Mouse (Mus musculus) monocyte, adult 2 months (primary cell): Measurements from ENCODE around the gene Nmur1.

Experiments used
- DNase-seq, 2 experiments: peaks; one replicate each; pipeline ENCODE4 v3.0.0; 2022; ENCODE audit warnings: low spot score in 2 of 2, low read depth in 1 of 2

Gene Nmur1

DNA sequence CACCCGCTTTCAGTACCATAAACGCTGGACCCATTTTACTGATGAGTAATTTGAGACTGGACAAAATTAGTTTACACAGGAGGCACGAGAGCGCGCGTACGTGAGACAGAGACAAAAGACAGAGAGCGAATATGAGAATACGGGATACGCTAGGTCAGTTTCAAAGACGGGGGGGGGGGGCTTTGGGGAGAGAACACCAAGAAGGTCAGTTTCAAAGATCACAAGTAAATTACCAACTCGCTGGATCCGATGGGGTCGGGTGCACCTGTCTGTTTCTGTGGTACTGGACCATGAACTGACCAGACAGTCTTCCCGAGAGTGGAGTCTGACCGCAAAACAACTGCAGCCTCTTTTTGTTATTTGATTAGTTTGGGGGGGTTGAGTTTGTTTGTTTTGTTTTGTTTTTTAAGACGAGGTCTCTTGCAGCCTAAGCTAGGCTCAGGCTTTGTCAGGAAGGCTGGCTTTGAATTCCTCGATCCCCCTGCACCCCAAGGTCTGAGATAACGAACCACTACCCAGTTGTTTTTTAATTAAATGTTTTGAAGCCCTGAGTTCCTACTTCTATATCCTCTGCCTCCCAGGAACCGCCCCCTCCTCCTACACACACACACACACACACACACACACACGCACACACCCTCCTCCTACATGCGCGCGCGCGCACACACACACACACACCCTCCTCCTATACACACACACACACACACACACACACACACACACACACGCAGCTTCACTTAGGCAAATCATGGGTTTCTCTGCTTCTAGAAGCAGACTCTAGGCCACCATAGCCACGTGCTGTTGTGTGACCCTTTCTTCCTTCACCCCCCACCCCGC lies 15.1 kb upstream of the Nmur1 start:
- peak in 1 of 2 experiments; percentile 41 for DNase-seq

DNA sequence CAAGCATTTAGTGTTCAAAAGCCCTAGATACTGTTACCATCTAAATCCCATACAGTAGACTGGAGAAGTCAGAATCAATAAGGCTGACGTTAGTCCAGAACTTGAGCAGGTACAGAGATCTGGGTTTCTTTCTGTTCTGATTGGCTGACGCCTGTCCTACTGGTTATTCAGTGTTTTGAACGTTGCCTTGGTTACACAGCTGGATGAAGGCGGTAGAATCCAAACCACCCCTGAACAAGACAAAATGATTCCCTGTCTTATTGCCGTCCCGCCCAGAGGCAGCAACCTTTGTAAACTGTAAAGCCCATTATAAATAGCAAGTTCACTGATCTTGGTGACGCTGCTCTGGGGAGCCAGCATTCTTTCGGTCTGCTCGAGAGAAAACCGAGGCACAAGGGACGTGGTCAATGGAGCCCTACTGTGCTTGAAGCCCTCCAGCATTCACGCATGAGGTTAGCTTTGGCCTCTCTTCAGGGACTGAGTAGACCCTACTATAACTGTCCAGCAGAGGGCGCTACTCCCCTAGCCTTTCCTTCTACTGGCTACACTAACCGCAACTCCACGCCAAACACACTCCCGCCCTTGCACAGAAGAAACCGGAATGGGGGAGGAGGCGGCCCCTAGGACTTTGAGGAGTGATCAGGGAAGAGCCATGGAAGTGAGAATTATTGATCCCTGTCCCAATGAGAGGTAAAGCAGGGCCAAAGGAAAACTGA lies 14.3 kb upstream of the Nmur1 start:
- DNase-seq: peak; percentile 79 to 82

- DNase-seq: no peak
Measured at GRCm38 (mm10) chr1:86439487-86440170, 13.6 kb upstream of the Nmur1 start.

- no peak for DNase-seq
Measured at GRCm38 (mm10) chr1:86438501-86438900, 12.5 kb upstream of the Nmur1 start.

DNA sequence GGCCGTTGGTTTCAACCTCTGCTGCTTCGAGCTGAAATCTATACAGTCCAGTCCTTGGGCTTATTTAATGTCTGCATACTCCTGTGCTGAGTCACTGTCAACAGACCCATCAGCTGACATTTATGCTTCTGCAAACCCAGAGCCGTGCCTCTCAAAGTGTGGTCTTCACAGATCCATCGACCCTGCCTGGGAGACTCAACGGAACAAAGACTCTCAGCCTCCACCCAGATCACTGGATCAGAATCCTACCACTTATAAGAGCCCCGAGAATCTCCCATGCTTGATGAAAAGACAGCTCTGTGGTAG lies 11.9 kb upstream of the Nmur1 start:
- no peak for DNase-seq

DNA sequence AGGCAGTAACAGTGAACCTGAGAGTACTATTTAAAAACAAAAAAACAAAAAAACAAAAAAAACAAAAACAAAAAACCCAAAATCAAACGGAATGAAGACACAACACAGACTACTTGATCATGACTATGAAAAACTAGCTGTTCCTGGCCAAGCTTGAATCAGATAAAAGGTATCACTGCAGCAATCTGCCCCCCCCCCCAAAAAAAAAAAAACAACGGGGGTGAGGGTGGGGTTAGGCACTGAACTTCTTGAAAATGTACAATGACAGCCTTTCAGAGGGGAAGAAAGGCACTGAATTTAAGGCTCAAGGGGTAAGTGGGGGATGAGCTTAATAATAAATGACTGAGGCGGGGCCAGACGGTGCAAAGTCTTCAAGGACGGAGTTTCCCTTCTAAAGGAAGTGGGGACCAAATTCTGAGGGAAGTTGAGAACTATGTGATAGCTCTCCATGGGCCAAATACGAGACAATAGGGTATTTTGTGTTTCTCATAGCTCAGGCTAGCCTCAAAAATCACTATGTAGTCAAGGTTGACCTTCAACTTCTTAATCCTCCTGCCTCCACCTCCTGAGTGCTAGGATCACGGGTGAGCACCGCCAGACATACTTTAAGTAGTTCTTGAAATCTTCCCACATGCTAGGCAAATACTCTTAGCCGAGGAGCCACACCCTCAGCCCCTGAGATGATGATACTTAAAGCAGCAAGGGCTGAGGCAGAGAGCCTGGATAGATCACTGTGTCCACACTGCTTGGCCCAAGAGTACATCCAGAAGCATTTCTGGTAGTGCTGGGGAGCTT lies 11.4 kb upstream of the Nmur1 start:
- no peak for DNase-seq

DNA sequence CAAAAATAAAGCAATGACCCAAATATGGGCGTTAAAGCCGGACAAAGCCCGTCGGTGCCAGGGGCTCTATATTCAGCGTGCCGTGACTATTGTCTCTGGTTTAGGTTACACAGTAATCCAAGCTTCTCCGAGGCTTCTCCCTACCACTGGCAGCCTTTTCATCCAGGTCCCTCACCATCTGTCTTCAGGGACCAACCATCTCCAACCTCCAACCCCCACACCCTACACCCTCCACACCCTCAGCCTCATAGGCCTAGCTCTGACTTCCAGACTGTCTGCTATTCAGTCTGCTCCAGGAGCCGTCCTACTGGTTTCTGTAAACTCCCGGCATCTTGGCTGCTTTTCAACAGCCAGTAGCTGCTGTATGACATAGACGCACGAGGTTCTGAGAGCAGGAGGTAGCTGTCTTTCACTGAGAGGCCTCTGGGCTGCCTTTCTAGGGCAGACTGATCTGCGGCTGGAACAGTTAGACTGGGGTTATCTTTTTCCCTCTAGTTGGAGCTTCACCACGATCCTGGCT lies 9.3 kb upstream of the Nmur1 start:
- DNase-seq: no peak

- DNase-seq: peak; percentile 97 to 99
Measured at GRCm38 (mm10) chr1:86434439-86435201, 8.6 kb upstream of the Nmur1 start.

DNA sequence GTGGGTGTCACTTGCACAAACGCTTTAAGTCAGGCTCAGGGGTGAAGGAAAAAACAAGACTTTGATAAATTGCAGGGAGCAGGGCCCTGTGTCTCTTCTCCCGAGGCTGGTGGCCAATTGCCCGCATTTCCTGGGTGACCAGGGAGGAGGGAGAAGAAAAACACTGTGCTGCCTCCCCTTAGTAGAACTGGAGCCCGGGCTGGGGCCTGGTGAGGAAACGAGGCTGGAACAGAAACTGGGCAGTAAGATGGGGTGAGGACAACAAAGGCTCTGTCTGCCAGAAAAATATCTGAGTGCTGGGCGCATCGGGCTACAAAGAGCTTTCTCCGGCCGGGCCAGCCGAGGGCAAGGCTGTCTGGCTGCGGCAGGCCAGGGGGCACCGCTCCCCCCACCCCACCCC lies 8.0 kb upstream of the Nmur1 start:
- DNase-seq: no peak

DNA sequence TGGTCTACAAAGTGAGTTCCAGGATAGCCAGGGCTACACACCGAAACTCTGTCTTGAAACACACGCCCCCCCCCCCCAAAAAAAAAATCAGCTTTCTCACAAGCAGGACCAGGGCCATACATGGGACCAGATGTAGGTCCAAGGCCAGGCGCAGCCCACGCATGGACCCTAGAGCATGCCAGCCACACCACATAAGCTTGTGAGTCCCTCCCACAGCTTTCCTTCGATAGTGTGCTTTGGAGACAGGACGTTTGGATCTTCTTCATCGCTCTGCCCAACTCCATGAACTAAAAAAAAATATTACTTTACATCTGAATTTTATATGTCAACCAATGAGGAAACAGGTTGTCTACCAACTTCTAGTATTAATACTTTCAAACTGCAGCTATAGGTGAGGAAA lies 7.3 kb upstream of the Nmur1 start:
- no peak for DNase-seq

DNA sequence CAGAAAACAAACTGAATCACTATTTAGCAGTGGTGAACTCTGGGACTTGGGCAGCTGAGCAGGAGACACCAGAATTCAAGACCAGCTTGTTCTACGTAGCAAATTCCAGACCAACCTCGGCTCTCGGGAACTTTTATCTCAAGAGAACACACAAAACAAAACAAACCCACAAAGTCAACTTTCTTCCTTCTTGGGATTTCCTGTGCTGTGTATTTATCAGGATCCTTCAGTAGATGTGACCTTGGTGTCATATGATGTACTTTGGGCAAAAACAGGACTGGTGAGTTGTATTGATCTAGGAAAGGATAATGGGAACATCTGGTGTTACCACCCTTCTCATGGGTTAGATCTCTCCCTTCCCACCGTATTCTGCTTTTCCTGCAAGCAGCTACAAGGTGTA lies 6.8 kb upstream of the Nmur1 start:
- DNase-seq: no peak

DNA sequence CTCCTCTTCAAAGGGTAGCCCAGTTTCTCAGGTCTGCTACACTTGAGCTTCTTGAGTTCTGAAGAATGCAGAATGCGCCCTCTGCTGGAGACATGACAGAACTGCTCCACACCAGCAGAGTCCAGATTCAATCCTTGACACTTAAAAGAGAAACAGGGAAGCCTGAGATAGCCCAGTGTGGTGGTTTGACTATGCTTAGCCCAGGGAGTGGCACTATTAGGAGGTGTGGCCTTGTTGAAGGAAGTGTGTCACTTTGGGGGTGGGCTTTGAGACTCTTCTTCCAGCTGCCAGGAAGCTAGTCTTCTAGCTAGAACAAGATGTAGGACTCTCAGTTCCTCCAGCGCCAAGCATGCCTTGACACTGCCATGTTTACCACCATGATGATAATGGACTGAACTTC lies 4.0 kb upstream of the Nmur1 start:
- DNase-seq: peak; percentile 75 to 77

- no peak for DNase-seq
Measured at GRCm38 (mm10) chr1:86424835-86425547, 1.0 kb downstream of the Nmur1 start.

DNA sequence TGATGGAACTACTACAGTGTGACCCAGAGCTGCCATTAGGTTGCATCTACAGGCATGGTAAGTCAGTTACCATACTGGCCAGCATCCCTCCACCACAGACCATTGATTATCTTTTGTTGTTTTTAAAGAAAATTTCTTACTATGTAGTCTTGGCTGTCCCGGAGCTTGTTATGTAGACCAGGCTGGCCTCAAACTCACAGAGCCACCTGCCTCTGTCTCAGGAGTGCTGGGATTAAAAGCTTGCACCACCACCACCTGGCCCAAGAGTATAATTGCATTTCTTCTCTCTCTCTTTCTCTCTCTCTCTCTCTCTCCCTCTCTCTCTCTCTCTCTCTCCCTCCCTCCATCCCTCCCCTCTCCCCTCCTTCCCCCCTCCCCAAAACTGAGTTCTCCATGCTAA lies 1.7 kb downstream of the Nmur1 start:
- DNase-seq: no peak

DNA sequence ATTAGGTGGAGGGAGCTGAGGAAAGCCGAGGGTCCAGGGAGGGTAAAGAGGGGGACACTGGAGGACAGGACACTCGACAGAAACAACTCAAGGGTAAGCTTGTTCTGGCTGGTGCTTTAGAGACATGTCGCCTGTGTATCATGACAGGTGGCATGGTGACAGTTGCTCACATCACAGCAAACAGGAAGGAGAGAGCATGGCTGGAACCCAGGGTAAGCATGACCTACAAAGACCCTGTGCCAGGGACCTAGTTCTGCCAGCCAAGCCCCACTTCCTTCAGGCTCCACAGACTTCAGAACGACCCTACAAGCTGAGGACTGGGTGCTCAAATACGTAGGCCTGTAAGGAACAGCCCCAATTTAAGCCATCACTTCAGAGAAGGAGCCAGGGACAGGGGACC lies 2.1 kb downstream of the Nmur1 start:
- no peak for DNase-seq

- DNase-seq: no peak
Measured at GRCm38 (mm10) chr1:86421007-86421406, 5.0 kb downstream of the Nmur1 start.

DNA sequence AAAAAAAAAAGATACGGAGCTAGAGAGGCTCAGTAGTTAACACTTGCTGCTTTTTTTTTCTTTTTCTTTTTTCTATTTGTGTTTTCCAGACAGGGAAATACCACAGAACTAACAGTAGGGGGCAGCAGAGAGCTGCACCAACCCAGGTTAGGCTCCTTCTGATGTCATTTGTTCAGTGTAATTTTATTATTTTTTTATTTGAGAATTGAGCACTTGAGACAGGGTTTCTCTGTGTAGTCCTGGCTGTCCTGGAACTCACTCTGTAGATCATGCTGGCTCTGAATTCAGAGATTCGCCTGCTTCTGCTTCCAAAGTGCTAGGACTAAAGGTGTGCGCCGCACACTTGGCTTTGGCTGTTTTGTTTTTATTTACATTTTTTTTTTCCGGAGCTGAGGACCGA lies 9.7 kb downstream of the Nmur1 start:
- no peak for DNase-seq

- peak in 1 of 2 experiments; percentile 36 for DNase-seq
Measured at GRCm38 (mm10) chr1:86415612-86416184, 10.3 kb downstream of the Nmur1 start.

GRCm38 (mm10) chr1:86415144-86415543 lies 10.9 kb downstream of the Nmur1 start:
- DNase-seq: no peak
